Mouse (Mus musculus) right cerebral cortex, adult 2 months (tissue): ENCODE measurements around the gene Hectd2.

Experiments used
- DNase-seq, 2 experiments: peaks; one replicate each; pipeline ENCODE4 v3.0.0; 2021 to 2022; ENCODE audit warnings: low spot score in 2 of 2

Gene Hectd2

GRCm38 (mm10) chr19:36646132-36646828 is 91.8 kb downstream of the Hectd2 start:
- DNase-seq: no peak

GRCm38 (mm10) chr19:36652686-36653085 is 98.2 kb downstream of the Hectd2 start:
- no peak for DNase-seq

- no peak for DNase-seq
Measured at GRCm38 (mm10) chr19:36662734-36663133, 108.3 kb downstream of the Hectd2 start.

GRCm38 (mm10) chr19:36663918-36664317 is 109.5 kb downstream of the Hectd2 start:
- no peak for DNase-seq

- no peak for DNase-seq
Measured at GRCm38 (mm10) chr19:36664417-36664816, 110.0 kb downstream of the Hectd2 start.

- no peak for DNase-seq
Measured at GRCm38 (mm10) chr19:36665206-36665605, 110.8 kb downstream of the Hectd2 start.

GRCm38 (mm10) chr19:36665641-36666040 is 111.2 kb downstream of the Hectd2 start:
- no peak for DNase-seq

GRCm38 (mm10) chr19:36666471-36666870 is 112.0 kb downstream of the Hectd2 start:
- DNase-seq: no peak

- DNase-seq: no peak
Measured at GRCm38 (mm10) chr19:36667368-36667767, 112.9 kb downstream of the Hectd2 start.

- DNase-seq: no peak
Measured at GRCm38 (mm10) chr19:36668098-36668497, 113.7 kb downstream of the Hectd2 start.

- DNase-seq: no peak
Measured at GRCm38 (mm10) chr19:36668881-36669639, 114.6 kb downstream of the Hectd2 start.

- DNase-seq: no peak
Measured at GRCm38 (mm10) chr19:36669720-36670451, 115.4 kb downstream of the Hectd2 start.
